Mouse (Mus musculus) adrenal gland, adult 2 months (tissue): ENCODE measurements around the gene Tox3. TPM values are rescaled to one million over a fixed set of nuclear protein-coding genes. Genes with fewer than 3 reads are reported as not detected.

Source experiments
- DNase-seq: peaks from one replicate; pipeline ENCODE4 v3.0.0; 2021
- polyA plus RNA-seq: library from polyadenylated mRNA; depleted of rRNA; stranded (reverse); fragments of >200 nt; gene quantifications from 2 replicates; pipeline ENCODE4 v1.2.3, GENCODE M21; 2012
- total RNA-seq, 2 experiments: library from RNA; stranded (reverse); gene quantifications; 2 replicates each; pipeline ENCODE4 v1.2.3; 2021

Tox3 gene
- total and polyA plus RNA-seq, 3 experiments: 2.9 to 4.1 (median 3.5) TPM

DNA sequence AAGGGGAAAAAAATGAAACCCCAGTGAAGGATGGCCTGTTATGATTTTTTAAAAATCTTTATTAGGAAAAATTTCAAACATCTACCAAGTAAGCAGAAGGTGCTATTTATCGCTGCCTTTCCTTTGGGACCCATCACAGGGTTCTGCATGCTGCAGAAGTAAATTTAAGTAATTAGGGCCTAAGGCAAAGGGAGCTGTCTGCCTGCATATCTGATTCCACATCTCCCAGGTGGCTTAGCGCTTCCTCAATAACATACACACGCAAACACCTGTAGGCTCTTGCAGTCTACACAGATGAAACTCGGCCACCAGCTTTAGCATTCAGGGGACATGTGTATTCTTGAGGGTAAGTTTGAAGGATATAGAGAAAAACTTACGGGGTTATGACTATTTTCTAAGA, 104.2 kb downstream of the Tox3 start:
- no peak for DNase-seq

DNA sequence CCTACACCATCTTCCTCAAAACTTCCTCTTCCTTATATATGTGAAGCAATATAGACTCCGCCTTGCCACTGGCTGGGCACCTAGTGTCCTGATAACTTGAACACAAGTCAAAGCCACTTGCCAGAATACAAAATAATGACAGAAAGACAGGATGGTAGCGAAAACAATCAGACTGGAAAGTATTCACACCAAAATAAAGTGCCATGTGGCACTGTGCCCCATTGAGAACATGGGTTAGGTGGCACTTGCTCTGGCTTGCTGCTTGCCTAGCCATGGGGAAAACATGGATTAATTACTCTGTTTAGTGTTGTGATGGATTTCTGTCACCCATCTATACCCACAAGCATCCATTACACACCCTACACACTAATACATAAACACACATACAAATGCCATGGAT, 105.8 kb downstream of the Tox3 start:
- no peak for DNase-seq

DNA sequence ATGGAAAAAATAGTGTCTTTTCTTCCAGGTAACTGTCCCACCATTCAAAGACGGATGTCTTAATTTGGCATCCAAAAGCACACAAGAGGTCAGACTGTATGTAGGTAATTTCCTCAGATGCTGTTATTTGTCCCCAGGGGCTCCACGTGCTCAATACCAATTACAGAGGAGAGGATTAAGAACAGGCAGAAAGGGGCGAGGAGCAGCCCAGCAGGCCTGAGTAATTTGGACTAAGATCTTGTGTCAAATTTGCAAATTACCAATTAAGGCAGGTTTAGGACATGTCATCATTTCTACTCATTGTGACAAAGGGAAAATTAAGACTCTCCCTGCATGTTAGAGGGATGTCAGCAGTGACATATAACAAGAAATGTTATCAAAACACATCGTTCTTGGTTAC, 106.7 kb downstream of the Tox3 start:
- DNase-seq: no peak

DNA sequence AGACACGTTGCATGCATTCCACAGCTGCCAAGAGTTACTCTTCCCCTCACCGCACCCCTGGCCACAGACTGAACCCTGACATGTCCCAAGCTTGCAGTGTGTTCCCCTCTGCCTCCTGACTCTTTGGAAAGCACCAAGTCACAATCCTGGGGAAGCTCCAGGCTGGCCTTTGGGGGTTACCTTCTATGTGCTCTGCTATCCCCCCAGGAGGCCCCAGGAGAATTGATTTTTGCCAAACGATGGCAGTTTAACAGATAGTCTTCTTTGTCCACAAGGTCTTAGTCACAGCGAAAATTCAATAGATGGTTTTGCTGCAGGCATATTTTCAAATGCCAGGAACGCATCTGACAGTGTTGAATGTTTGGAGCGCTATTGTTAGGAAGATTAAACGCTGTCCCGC, 115.6 kb downstream of the Tox3 start:
- no peak for DNase-seq

DNA sequence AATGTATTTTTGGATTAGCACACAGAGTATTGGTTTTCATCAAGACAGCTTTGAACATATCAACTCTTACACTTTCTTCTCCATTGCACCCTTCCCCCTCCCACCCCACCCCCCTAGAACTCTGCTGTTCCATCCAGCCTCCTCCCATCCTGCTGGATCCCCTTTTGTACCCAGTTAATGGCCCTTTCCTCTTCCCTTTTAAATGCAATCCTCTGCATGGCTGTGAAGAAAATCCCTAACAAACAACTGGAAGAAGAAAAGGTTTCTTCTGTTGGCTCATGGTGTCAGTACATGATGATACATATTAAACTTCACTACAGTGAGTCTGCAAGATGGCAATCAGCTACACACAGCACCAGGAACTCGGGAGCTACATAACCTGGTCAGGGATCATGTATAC, 124.0 kb downstream of the Tox3 start:
- no peak for DNase-seq

DNA sequence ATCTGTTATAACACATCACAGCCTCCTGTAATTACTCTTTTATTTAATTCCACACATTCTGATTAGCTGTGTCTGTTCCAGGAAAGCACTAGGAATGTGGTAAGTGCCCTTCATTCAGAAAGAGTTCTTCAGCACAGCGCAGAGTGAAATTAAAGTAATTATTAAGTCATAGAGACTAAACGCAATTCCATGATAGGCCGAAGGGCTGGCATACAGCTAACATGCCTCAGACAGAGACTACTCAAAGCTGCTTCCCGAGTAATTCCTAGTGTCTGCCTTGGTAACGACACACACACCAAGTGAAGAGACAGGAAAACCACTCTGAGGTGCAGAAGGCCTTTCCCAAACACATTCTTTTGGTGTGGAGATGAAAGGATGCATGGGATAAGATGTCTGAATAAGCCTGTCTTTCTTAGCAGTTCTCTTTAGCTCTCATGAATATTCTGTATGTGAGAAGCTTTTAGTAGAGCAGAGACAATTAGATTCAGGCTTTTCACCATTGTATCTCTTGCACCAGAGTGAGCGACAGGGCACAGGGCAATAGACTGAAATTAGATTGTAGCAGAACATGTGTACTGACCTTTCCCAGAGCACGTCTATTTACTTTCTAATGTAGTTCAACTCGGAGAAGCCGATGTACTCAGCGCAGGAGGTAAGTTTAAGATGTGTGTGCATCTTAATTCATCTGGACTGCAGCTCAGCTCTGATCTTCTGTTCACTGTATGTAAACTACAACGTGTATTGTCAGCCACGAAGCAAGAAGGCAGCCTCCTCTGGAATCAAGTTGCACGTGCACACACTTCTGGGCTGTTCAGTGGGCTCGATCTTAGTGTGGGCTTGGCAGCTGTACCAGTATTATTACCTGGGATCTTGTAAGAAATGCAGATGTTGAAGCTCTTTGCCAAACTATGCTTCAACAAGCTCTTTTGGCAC, 138.8 kb downstream of the Tox3 start:
- no peak for DNase-seq
